In the genomic region with DNA sequence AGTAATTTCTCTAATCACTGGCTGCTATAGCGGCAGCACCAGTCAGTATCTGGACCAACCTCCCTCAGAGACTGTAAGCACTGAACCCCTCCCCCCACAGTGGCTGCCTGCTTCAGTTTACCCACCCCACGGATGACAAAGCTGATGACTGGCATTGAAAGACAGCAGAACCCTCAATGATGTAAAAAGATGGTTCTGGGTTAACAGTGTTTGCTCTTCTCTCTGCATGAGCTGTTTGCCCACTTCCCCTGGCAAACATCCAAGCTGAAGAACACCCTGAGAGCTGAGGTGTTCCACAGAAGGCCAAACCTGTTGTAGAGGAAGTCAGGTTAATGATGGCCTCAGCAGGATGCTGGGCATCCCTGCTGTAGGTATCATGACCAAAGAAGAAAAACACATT, we compare ENCODE assay signal across 12 mouse cellular contexts. TPM values are rescaled to one million over a fixed set of nuclear protein-coding genes. Genes with fewer than 3 reads are reported as not detected.
DNase-seq lines count a peak whose midpoint lies in the region; ATAC-seq and TF ChIP-seq lines count a peak whose summit lies in the region.
"Had no signal": no experiment of that assay in that cellular context is flagged by ENCODE, and none has a peak within 500 bp of the region (broad histone marks: within the 10 kb centered on the region; RNA-seq: fewer than 3 reads in every experiment).

No protein-coding gene starts in this region.

- no peaks in the 10 kb centered on the region; the same call in 1 of the 2 replicates for H3K4me1 ChIP-seq in lung, postnatal 0 days (ENCODE audit: insufficient read depth, low read depth, low read length)
- H3K4me1 ChIP-seq in embryonic facial prominence, embryonic 14.5 days (ENCODE audit: control insufficient read depth, insufficient read depth, low read length) = peaks cover 15% of the 10 kb centered on the region; the same call in 1 of the 2 replicates
- H3K4me1 ChIP-seq in heart, embryonic 10.5 days = peaks cover 3% of the 10 kb centered on the region; the same call in 1 of the 2 replicates
- H3K4me1 ChIP-seq in hindbrain, embryonic 11.5 days (replicated peaks; ENCODE audit: control insufficient read depth, insufficient read depth, low read length) = no peaks in the 10 kb centered on the region

- DNase-seq in lung, postnatal 36 days = peak; percentile 46
- no peak for DNase-seq in lung, postnatal 0 days (ENCODE audit: low spot score)
- peak; percentile 59 for DNase-seq in cerebellum, adult 11 months
- no peak for DNase-seq in embryonic facial prominence, embryonic 14.5 days (ENCODE audit: low spot score)
- DNase-seq in thymus, postnatal 14 days = peak; percentile 25
- DNase-seq in retina, postnatal 1 day = no peak
- DNase-seq in heart, embryonic 10.5 days (ENCODE audit: low spot score) = no peak
- DNase-seq in hindbrain, embryonic 11.5 days (ENCODE audit: low spot score) = no peak
- DNase-seq: kidney, postnatal 4 days had no signal

- H3K9ac ChIP-seq in lung, postnatal 0 days (replicated peaks; ENCODE audit: low read depth) = no peak overlapping the region
- no peak overlapping the region for H3K9ac ChIP-seq in embryonic facial prominence, embryonic 14.5 days (ENCODE audit: low read depth, low read length)
- H3K9ac ChIP-seq in hindbrain, embryonic 11.5 days (ENCODE audit: low read depth, low read length) = no peak overlapping the region
- H3K9ac ChIP-seq: liver, embryonic 15.5 days had no signal

- H3K27ac ChIP-seq in lung, postnatal 0 days (ENCODE audit: low read length) = no peak overlapping the region
- peak overlapping the region; percentile 39; the same call in 1 of the 2 replicates for H3K27ac ChIP-seq in embryonic facial prominence, embryonic 14.5 days (replicated peaks; ENCODE audit: low read depth, low read length)
- H3K27ac ChIP-seq in heart, embryonic 10.5 days = no peak overlapping the region
- no peak overlapping the region for H3K27ac ChIP-seq in hindbrain, embryonic 11.5 days (ENCODE audit: low read depth, low read length)
- H3K27ac ChIP-seq: liver, embryonic 15.5 days had no signal

- no peak overlapping the region for H3K4me2 ChIP-seq in lung, postnatal 0 days (replicated peaks; ENCODE audit: low read depth, low read length)
- H3K4me2 ChIP-seq in embryonic facial prominence, embryonic 14.5 days (ENCODE audit: low read depth, low read length) = no peak overlapping the region
- H3K4me2 ChIP-seq in hindbrain, embryonic 11.5 days (replicated peaks; ENCODE audit: low read depth, low read length) = no peak overlapping the region
- H3K4me2 ChIP-seq: liver, embryonic 15.5 days; midbrain, embryonic 11.5 days had no signal

- no peaks in the 10 kb centered on the region for H3K36me3 ChIP-seq in lung, postnatal 0 days (ENCODE audit: insufficient read depth, low read length)
- no peaks in the 10 kb centered on the region for H3K36me3 ChIP-seq in embryonic facial prominence, embryonic 14.5 days (ENCODE audit: control insufficient read depth, insufficient read depth, low read length)
- no peaks in the 10 kb centered on the region for H3K36me3 ChIP-seq in heart, embryonic 10.5 days
- no peaks in the 10 kb centered on the region for H3K36me3 ChIP-seq in hindbrain, embryonic 11.5 days (ENCODE audit: control insufficient read depth, insufficient read depth, low read length)
- H3K36me3 ChIP-seq: liver, embryonic 15.5 days had no signal

- H3K9me3 ChIP-seq in lung, postnatal 0 days (ENCODE audit: low read length) = no peaks in the 10 kb centered on the region
- no peaks in the 10 kb centered on the region for H3K9me3 ChIP-seq in embryonic facial prominence, embryonic 14.5 days (ENCODE audit: control insufficient read depth, low read length)
- no peaks in the 10 kb centered on the region for H3K9me3 ChIP-seq in heart, embryonic 10.5 days
- H3K9me3 ChIP-seq in hindbrain, embryonic 11.5 days (ENCODE audit: control insufficient read depth, low read length) = no peaks in the 10 kb centered on the region
- H3K9me3 ChIP-seq: G1E; liver, embryonic 15.5 days had no signal

- TF ChIP-seq CTCF in lung, postnatal 0 days (IDR thresholded peaks at IDR 0.05) = no peak

- WGBS in lung, postnatal 0 days = 33% methylated on average over 2 of the region's 2 CpGs
- 31% methylated on average over 2 of the region's 2 CpGs for WGBS in embryonic facial prominence, embryonic 14.5 days
- WGBS in heart, embryonic 10.5 days = 30% methylated on average over 2 of the region's 2 CpGs
- WGBS in hindbrain, embryonic 11.5 days = 63% methylated on average over 2 of the region's 2 CpGs

- H3K4me3 ChIP-seq in lung, postnatal 0 days (ENCODE audit: low read depth, low read length) = no peak overlapping the region
- H3K4me3 ChIP-seq in embryonic facial prominence, embryonic 14.5 days (ENCODE audit: low read depth, low read length) = no peak overlapping the region
- no peak overlapping the region for H3K4me3 ChIP-seq in heart, embryonic 10.5 days
- no peak overlapping the region for H3K4me3 ChIP-seq in hindbrain, embryonic 11.5 days (ENCODE audit: low read depth, low read length)
- H3K4me3 ChIP-seq: liver, embryonic 15.5 days had no signal

- TF ChIP-seq EP300 in lung, postnatal 0 days (IDR thresholded peaks at IDR 0.05) = no peak

- no peaks in the 10 kb centered on the region for H3K27me3 ChIP-seq in lung, postnatal 0 days (replicated peaks; ENCODE audit: insufficient read depth, low read length)
- no peaks in the 10 kb centered on the region for H3K27me3 ChIP-seq in embryonic facial prominence, embryonic 14.5 days (replicated peaks; ENCODE audit: control insufficient read depth, insufficient read depth, low read length)
- no peaks in the 10 kb centered on the region for H3K27me3 ChIP-seq in heart, embryonic 10.5 days (ENCODE audit: insufficient read depth, poor library complexity, severe bottlenecking)
- H3K27me3 ChIP-seq in hindbrain, embryonic 11.5 days (ENCODE audit: control insufficient read depth, insufficient read depth, low read length) = no peaks in the 10 kb centered on the region
- H3K27me3 ChIP-seq: liver, embryonic 15.5 days had no signal

- ATAC-seq in lung, postnatal 0 days = no peak
- ATAC-seq in embryonic facial prominence, embryonic 14.5 days (ENCODE audit: low read depth) = no peak
- ATAC-seq in hindbrain, embryonic 11.5 days (ENCODE audit: low FRiP score) = no peak

RNA-seq across cellular contexts. Expression of a gene that starts 32.3 kb away (rescaled TPM):
- 27.9 and 29.6 TPM in 2 replicates for polyA plus RNA-seq in lung, postnatal 0 days (2015; fragmentation: Nextera tagmentation; extraction: Ambion mirVana)
- 58.1 and 63.8 TPM in 2 replicates for polyA plus RNA-seq in embryonic facial prominence, embryonic 14.5 days (2014; fragmentation: Nextera tagmentation; extraction: Ambion mirVana)
- polyA plus RNA-seq in heart, embryonic 10.5 days (2016; fragmentation: Nextera tagmentation; extraction: Ambion mirVana) = 61.9 and 78.8 TPM in 2 replicates
- 79.5 and 83.0 TPM in 2 replicates for polyA plus RNA-seq in hindbrain, embryonic 11.5 days (2014; fragmentation: Nextera tagmentation; extraction: Ambion mirVana)

RNA-seq across cellular contexts. Expression of a gene that starts 54.3 kb away (rescaled TPM):
- 29.4 and 33.9 TPM in 2 replicates for polyA plus RNA-seq in lung, postnatal 0 days (2015; fragmentation: Nextera tagmentation; extraction: Ambion mirVana)
- 33.0 and 34.2 TPM in 2 replicates for polyA plus RNA-seq in embryonic facial prominence, embryonic 14.5 days (2014; fragmentation: Nextera tagmentation; extraction: Ambion mirVana)
- 18.6 and 20.0 TPM in 2 replicates for polyA plus RNA-seq in heart, embryonic 10.5 days (2016; fragmentation: Nextera tagmentation; extraction: Ambion mirVana)
- polyA plus RNA-seq in hindbrain, embryonic 11.5 days (2014; fragmentation: Nextera tagmentation; extraction: Ambion mirVana) = 24.8 and 28.5 TPM in 2 replicates

RNA-seq across cellular contexts. Expression of a gene that starts 57.6 kb away (rescaled TPM):
- 74.0 and 78.2 TPM in 2 replicates for polyA plus RNA-seq in lung, postnatal 0 days (2015; fragmentation: Nextera tagmentation; extraction: Ambion mirVana)
- 56.1 and 58.5 TPM in 2 replicates for polyA plus RNA-seq in embryonic facial prominence, embryonic 14.5 days (2014; fragmentation: Nextera tagmentation; extraction: Ambion mirVana)
- 43.3 and 53.9 TPM in 2 replicates for polyA plus RNA-seq in heart, embryonic 10.5 days (2016; fragmentation: Nextera tagmentation; extraction: Ambion mirVana)
- polyA plus RNA-seq in hindbrain, embryonic 11.5 days (2014; fragmentation: Nextera tagmentation; extraction: Ambion mirVana) = 48.5 and 59.5 TPM in 2 replicates

Comparison
In these comparisons a context has a peak if more than half of its experiments do, and no peak if none do; other contexts are left out.
1. DNase-seq: peak in lung, postnatal 36 days (single experiment), cerebellum, adult 11 months (single experiment) and thymus, postnatal 14 days (single experiment); none in lung, postnatal 0 days (single experiment), embryonic facial prominence, embryonic 14.5 days (single experiment), retina, postnatal 1 day (single experiment), heart, embryonic 10.5 days (single experiment) and hindbrain, embryonic 11.5 days (single experiment).